Mouse (Mus musculus): ENCODE measurements around the gene St5.

GRCm38 (mm10) chr7:109731626-109732025, 28.2 kb upstream of the St5 start, which contains the start of gene Ascl3:
- TF ChIP-seq CTCF (IDR thresholded peaks at IDR 0.05; ENCODE audit: control insufficient read depth, insufficient read depth, insufficient replicate concordance, low read depth, low read length) = no peak
- no peak for TF ChIP-seq POLR2A (IDR thresholded peaks at IDR 0.05; ENCODE audit: control insufficient read depth, low read depth, low read length)
